In the genomic region with DNA sequence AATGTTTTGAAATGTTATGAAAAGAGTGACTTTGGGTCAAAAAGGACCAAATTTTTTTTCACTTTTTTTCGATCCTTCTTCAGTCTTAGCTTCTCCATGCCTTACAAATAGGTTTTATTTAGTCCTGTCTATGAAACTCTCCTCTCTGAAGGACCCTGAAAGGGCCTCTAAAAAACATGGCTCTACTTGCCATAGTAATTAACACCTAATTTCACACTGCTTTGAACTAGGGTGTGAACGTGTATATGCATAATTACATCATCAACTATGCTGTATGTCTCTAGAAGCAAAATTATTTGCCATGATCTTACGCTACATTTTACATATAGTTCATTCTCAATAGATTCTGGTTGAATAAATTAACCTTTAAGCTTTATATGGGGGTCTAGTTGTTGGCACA, we compare ENCODE assay signal across 18 mouse cellular contexts. TPM values are rescaled to one million over a fixed set of nuclear protein-coding genes. Genes with fewer than 3 reads are reported as not detected.
DNase-seq lines count a peak whose midpoint lies in the region; ATAC-seq lines count a peak whose summit lies in the region.
"Had no signal": no experiment of that assay in that cellular context is flagged by ENCODE, and none has a peak within 500 bp of the region (broad histone marks: within the 10 kb centered on the region; RNA-seq: fewer than 3 reads in every experiment).

No protein-coding gene starts in this region.

- H3K27ac ChIP-seq in forebrain, embryonic 13.5 days, result no peak overlapping the region
- no peak overlapping the region for H3K27ac ChIP-seq in forebrain, embryonic 10.5 days
- no peak overlapping the region for H3K27ac ChIP-seq in forebrain, embryonic 16.5 days (ENCODE audit: low read length)
- H3K27ac ChIP-seq in forebrain, embryonic 15.5 days (replicated peaks), result no peak overlapping the region
- H3K27ac ChIP-seq in hindbrain, embryonic 12.5 days, result no peak overlapping the region
- H3K27ac ChIP-seq: embryonic facial prominence, embryonic 10.5 days; embryonic facial prominence, embryonic 12.5 days had no signal

- no peaks in the 10 kb centered on the region for H3K9me3 ChIP-seq in forebrain, embryonic 13.5 days (replicated peaks)
- no peaks in the 10 kb centered on the region for H3K9me3 ChIP-seq in forebrain, embryonic 10.5 days
- no peaks in the 10 kb centered on the region for H3K9me3 ChIP-seq in forebrain, embryonic 16.5 days (ENCODE audit: control insufficient read depth, low read length)
- no peaks in the 10 kb centered on the region for H3K9me3 ChIP-seq in forebrain, embryonic 15.5 days
- no peaks in the 10 kb centered on the region for H3K9me3 ChIP-seq in hindbrain, embryonic 12.5 days (replicated peaks)
- H3K9me3 ChIP-seq: embryonic facial prominence, embryonic 10.5 days; embryonic facial prominence, embryonic 12.5 days had no signal

- H3K9ac ChIP-seq in forebrain, embryonic 13.5 days, result no peak overlapping the region
- no peak overlapping the region for H3K9ac ChIP-seq in forebrain, embryonic 16.5 days (replicated peaks; ENCODE audit: low read depth, low read length)
- H3K9ac ChIP-seq in forebrain, embryonic 15.5 days (replicated peaks), result no peak overlapping the region
- H3K9ac ChIP-seq in hindbrain, embryonic 12.5 days, result no peak overlapping the region
- H3K9ac ChIP-seq: embryonic facial prominence, embryonic 12.5 days had no signal

- 64% methylated on average over 3 of the region's 3 CpGs for WGBS in forebrain, embryonic 13.5 days
- WGBS in forebrain, embryonic 10.5 days, result 89% methylated on average over 3 of the region's 3 CpGs
- 45% methylated on average over 3 of the region's 3 CpGs for WGBS in forebrain, embryonic 16.5 days
- WGBS in forebrain, embryonic 15.5 days, result 57% methylated on average over 3 of the region's 3 CpGs
- WGBS in hindbrain, embryonic 12.5 days, result 78% methylated on average over 3 of the region's 3 CpGs

- no peak for DNase-seq in forebrain, embryonic 10.5 days (ENCODE audit: extremely low spot score, low spot score)
- DNase-seq: adrenal gland, adult 2 months; adrenal gland, postnatal 10 days; adrenal gland, postnatal 25 days; cerebellum, adult 11-12 months; cerebellum, adult 2 months; cerebellum, adult 9-10 months; cerebellum, postnatal 10 days; cerebellum, postnatal 25 days had no signal

- no peak overlapping the region for H3K4me2 ChIP-seq in forebrain, embryonic 13.5 days
- no peak overlapping the region for H3K4me2 ChIP-seq in forebrain, embryonic 16.5 days (ENCODE audit: low read length)
- H3K4me2 ChIP-seq in forebrain, embryonic 15.5 days (replicated peaks), result no peak overlapping the region
- H3K4me2 ChIP-seq in hindbrain, embryonic 12.5 days (replicated peaks), result no peak overlapping the region
- H3K4me2 ChIP-seq: embryonic facial prominence, embryonic 12.5 days had no signal

- H3K36me3 ChIP-seq in forebrain, embryonic 13.5 days (ENCODE audit: poor library complexity, severe bottlenecking), result no peaks in the 10 kb centered on the region
- no peaks in the 10 kb centered on the region for H3K36me3 ChIP-seq in forebrain, embryonic 10.5 days (replicated peaks)
- H3K36me3 ChIP-seq in forebrain, embryonic 16.5 days (ENCODE audit: control insufficient read depth, insufficient read depth), result no peaks in the 10 kb centered on the region
- H3K36me3 ChIP-seq in forebrain, embryonic 15.5 days, result no peaks in the 10 kb centered on the region
- H3K36me3 ChIP-seq in hindbrain, embryonic 12.5 days, result no peaks in the 10 kb centered on the region
- H3K36me3 ChIP-seq: embryonic facial prominence, embryonic 10.5 days; embryonic facial prominence, embryonic 12.5 days had no signal

- ATAC-seq in forebrain, embryonic 13.5 days, result peak; percentile 65
- 0 out of 2 replicates have a peak, but pooled peaks have one; percentile 57 for ATAC-seq in forebrain, embryonic 16.5 days
- no peak for ATAC-seq in forebrain, embryonic 15.5 days (replicated peaks)
- ATAC-seq in hindbrain, embryonic 12.5 days (ENCODE audit: low FRiP score), result no peak

- H3K4me3 ChIP-seq in forebrain, embryonic 13.5 days, result no peak overlapping the region
- H3K4me3 ChIP-seq in forebrain, embryonic 10.5 days, result no peak overlapping the region
- no peak overlapping the region for H3K4me3 ChIP-seq in forebrain, embryonic 16.5 days (replicated peaks; ENCODE audit: low read length)
- H3K4me3 ChIP-seq in forebrain, embryonic 15.5 days, result no peak overlapping the region
- H3K4me3 ChIP-seq in hindbrain, embryonic 12.5 days, result no peak overlapping the region
- H3K4me3 ChIP-seq: embryonic facial prominence, embryonic 10.5 days; embryonic facial prominence, embryonic 12.5 days had no signal

- no peaks in the 10 kb centered on the region for H3K4me1 ChIP-seq in forebrain, embryonic 13.5 days
- H3K4me1 ChIP-seq in forebrain, embryonic 10.5 days, result 0 out of 2 replicates have a peak, but pooled peaks cover 5% of the 10 kb centered on the region
- no peaks in the 10 kb centered on the region for H3K4me1 ChIP-seq in forebrain, embryonic 16.5 days (replicated peaks; ENCODE audit: control insufficient read depth, insufficient read depth, low read length)
- no peaks in the 10 kb centered on the region for H3K4me1 ChIP-seq in forebrain, embryonic 15.5 days
- H3K4me1 ChIP-seq in hindbrain, embryonic 12.5 days, result no peaks in the 10 kb centered on the region
- H3K4me1 ChIP-seq: embryonic facial prominence, embryonic 10.5 days; embryonic facial prominence, embryonic 12.5 days had no signal

- H3K27me3 ChIP-seq in forebrain, embryonic 13.5 days, result no peaks in the 10 kb centered on the region
- H3K27me3 ChIP-seq in forebrain, embryonic 10.5 days (ENCODE audit: poor library complexity, severe bottlenecking), result no peaks in the 10 kb centered on the region
- no peaks in the 10 kb centered on the region for H3K27me3 ChIP-seq in forebrain, embryonic 16.5 days (replicated peaks; ENCODE audit: control insufficient read depth, insufficient read depth, low read length)
- H3K27me3 ChIP-seq in forebrain, embryonic 15.5 days, result no peaks in the 10 kb centered on the region
- no peaks in the 10 kb centered on the region for H3K27me3 ChIP-seq in hindbrain, embryonic 12.5 days
- H3K27me3 ChIP-seq: embryonic facial prominence, embryonic 12.5 days had no signal

RNA-seq across cellular contexts. Expression of gene Amtn, which starts 25.6 kb away (rescaled TPM):
- not detected in 2 replicates for polyA plus RNA-seq in forebrain, embryonic 13.5 days (2015; fragmentation: Nextera tagmentation; extraction: Ambion mirVana)
- polyA plus RNA-seq in forebrain, embryonic 10.5 days (2016; fragmentation: Nextera tagmentation; extraction: Ambion mirVana), result not detected in 2 replicates
- not detected in 2 replicates for polyA plus RNA-seq in forebrain, embryonic 16.5 days (2015; fragmentation: Nextera tagmentation; extraction: Ambion mirVana)
- polyA plus RNA-seq in forebrain, embryonic 15.5 days (2015; fragmentation: Nextera tagmentation; extraction: Ambion mirVana), result not detected in 2 replicates
- polyA plus RNA-seq in hindbrain, embryonic 12.5 days (2016; fragmentation: Nextera tagmentation; extraction: Ambion mirVana), result not detected in 2 replicates
- polyA plus RNA-seq: adrenal gland, adult 2 months; C2C12; cerebellum, adult 2 months; cortical plate, adult 2 months; embryonic facial prominence, embryonic 10.5 days; embryonic facial prominence, embryonic 12.5 days; embryonic facial prominence, embryonic 14.5 days had no signal

RNA-seq across cellular contexts. Expression of gene Ambn, which starts 54.3 kb away (rescaled TPM):
- not detected in 2 replicates for polyA plus RNA-seq in forebrain, embryonic 13.5 days (2015; fragmentation: Nextera tagmentation; extraction: Ambion mirVana)
- polyA plus RNA-seq in forebrain, embryonic 10.5 days (2016; fragmentation: Nextera tagmentation; extraction: Ambion mirVana), result 0.16 TPM in 1 of 2 replicates, not detected in the other
- not detected in 2 replicates for polyA plus RNA-seq in forebrain, embryonic 16.5 days (2015; fragmentation: Nextera tagmentation; extraction: Ambion mirVana)
- polyA plus RNA-seq in forebrain, embryonic 15.5 days (2015; fragmentation: Nextera tagmentation; extraction: Ambion mirVana), result 0.09 TPM in 1 of 2 replicates, not detected in the other
- not detected in 2 replicates for polyA plus RNA-seq in hindbrain, embryonic 12.5 days (2016; fragmentation: Nextera tagmentation; extraction: Ambion mirVana)
- polyA plus RNA-seq: adrenal gland, adult 2 months; C2C12; cerebellum, adult 2 months; cortical plate, adult 2 months; embryonic facial prominence, embryonic 10.5 days had no signal

Comparison
In these comparisons a context has a peak if more than half of its experiments do, and no peak if none do; other contexts are left out.
1. ATAC-seq: peak in forebrain, embryonic 13.5 days (single experiment) and forebrain, embryonic 16.5 days (single experiment); none in forebrain, embryonic 15.5 days (single experiment) and hindbrain, embryonic 12.5 days (single experiment).